15 mouse cellular contexts compared by ENCODE assay signal in the genomic region with DNA sequence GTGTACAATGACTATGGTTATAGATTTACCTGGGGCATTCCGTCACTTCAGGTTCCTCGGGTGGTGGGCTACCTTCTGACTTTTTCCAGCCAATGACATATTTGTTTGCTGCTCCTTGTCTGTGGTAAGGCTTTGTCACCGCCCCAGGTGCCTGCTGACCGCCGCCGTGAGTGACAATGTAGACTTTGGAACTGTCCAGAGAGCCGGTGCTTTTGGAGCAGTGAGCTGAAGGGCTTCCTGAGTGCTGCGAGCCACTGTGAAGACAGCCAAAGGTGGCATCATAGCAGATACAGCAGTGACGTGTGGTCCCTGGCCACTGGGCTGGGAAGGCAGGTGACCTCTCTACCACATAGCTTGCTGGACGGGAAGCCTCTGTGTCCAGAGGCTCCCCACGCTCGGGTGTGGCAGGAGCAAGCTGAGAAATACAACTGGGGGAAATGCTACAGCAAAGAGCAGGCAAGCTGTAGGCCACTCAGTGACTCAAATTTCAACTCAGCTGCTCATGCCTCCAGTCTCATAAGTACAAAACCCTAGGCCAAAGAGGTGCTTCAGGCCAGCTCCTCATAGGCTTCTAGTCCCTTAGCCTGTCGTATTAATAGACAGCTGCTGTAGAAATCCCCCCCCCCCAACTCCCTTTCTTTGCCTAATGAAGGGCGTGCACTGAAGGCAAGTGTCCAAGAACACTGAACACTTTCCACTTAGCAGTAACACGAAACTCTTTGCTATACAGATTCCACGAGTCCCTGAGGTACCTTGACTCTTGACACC.
DNase-seq lines count a peak whose midpoint lies in the region; ATAC-seq and TF ChIP-seq lines count a peak whose summit lies in the region.
"Had no signal": no experiment of that assay in that cellular context is flagged by ENCODE, and none has a peak within 500 bp of the region (broad histone marks: within the 10 kb centered on the region; RNA-seq: fewer than 3 reads in every experiment).

No protein-coding gene starts in this region.

- 80% methylated on average over 16 of the region's 16 CpGs for WGBS in kidney, embryonic 15.5 days
- WGBS in heart, embryonic 13.5 days: 55% methylated on average over 16 of the region's 16 CpGs
- WGBS in liver, postnatal 0 days (ENCODE audit: insufficient replicate concordance): 67% methylated on average over 16 of the region's 16 CpGs
- WGBS in forebrain, embryonic 14.5 days: 85% methylated on average over 16 of the region's 16 CpGs

- no peak overlapping the region for H3K4me3 ChIP-seq in kidney, embryonic 15.5 days (replicated peaks)
- no peak overlapping the region for H3K4me3 ChIP-seq in heart, embryonic 13.5 days
- H3K4me3 ChIP-seq in liver, postnatal 0 days (ENCODE audit: low read depth, low read length): no peak overlapping the region
- no peak overlapping the region for H3K4me3 ChIP-seq in forebrain, embryonic 14.5 days (ENCODE audit: low read depth, low read length)
- H3K4me3 ChIP-seq: embryonic facial prominence, embryonic 13.5 days; forebrain, embryonic 12.5 days; lung, embryonic 15.5 days; midbrain, embryonic 12.5 days had no signal

- no peaks in the 10 kb centered on the region for H3K27me3 ChIP-seq in kidney, embryonic 15.5 days
- H3K27me3 ChIP-seq in heart, embryonic 13.5 days (replicated peaks): no peaks in the 10 kb centered on the region
- no peaks in the 10 kb centered on the region for H3K27me3 ChIP-seq in liver, postnatal 0 days (ENCODE audit: insufficient read depth, low read length)
- H3K27me3 ChIP-seq in forebrain, embryonic 14.5 days (replicated peaks; ENCODE audit: control insufficient read depth, insufficient read depth, low read length): no peaks in the 10 kb centered on the region
- H3K27me3 ChIP-seq: embryonic facial prominence, embryonic 13.5 days; forebrain, embryonic 12.5 days; lung, embryonic 15.5 days had no signal

- intact Hi-C loops in left cerebral cortex, postnatal 36 days (cut with DNase I): no loop called here

- peaks cover 84% of the 10 kb centered on the region for H3K36me3 ChIP-seq in kidney, embryonic 15.5 days
- peaks cover 86% of the 10 kb centered on the region for H3K36me3 ChIP-seq in heart, embryonic 13.5 days
- 0 out of 2 replicates have a peak, but pooled peaks cover 3% of the 10 kb centered on the region for H3K36me3 ChIP-seq in liver, postnatal 0 days (replicated peaks; ENCODE audit: insufficient read depth, low read length)
- H3K36me3 ChIP-seq in forebrain, embryonic 14.5 days (ENCODE audit: control insufficient read depth, insufficient read depth, low read length): peaks cover 79% of the 10 kb centered on the region

- H3K27ac ChIP-seq in kidney, embryonic 15.5 days: no peak overlapping the region
- H3K27ac ChIP-seq in heart, embryonic 13.5 days (replicated peaks): peak overlapping the region; percentile 94
- no peak overlapping the region for H3K27ac ChIP-seq in liver, postnatal 0 days (ENCODE audit: low read depth)
- H3K27ac ChIP-seq in forebrain, embryonic 14.5 days (ENCODE audit: low read depth, low read length): no peak overlapping the region
- H3K27ac ChIP-seq: embryonic facial prominence, embryonic 13.5 days; forebrain, embryonic 12.5 days; lung, embryonic 15.5 days; midbrain, embryonic 12.5 days had no signal

- no peak for TF ChIP-seq CTCF in liver, postnatal 0 days (IDR thresholded peaks at IDR 0.05; ENCODE audit: low read depth)

- no peaks in the 10 kb centered on the region for H3K9me3 ChIP-seq in kidney, embryonic 15.5 days (replicated peaks)
- H3K9me3 ChIP-seq in heart, embryonic 13.5 days: no peaks in the 10 kb centered on the region
- H3K9me3 ChIP-seq in liver, postnatal 0 days (ENCODE audit: low read length): no peaks in the 10 kb centered on the region
- no peaks in the 10 kb centered on the region for H3K9me3 ChIP-seq in forebrain, embryonic 14.5 days (replicated peaks; ENCODE audit: control insufficient read depth, low read length)
- H3K9me3 ChIP-seq: embryonic facial prominence, embryonic 13.5 days; forebrain, embryonic 12.5 days; lung, embryonic 15.5 days; midbrain, embryonic 12.5 days had no signal

- TF ChIP-seq EP300 in liver, postnatal 0 days (IDR thresholded peaks at IDR 0.05; ENCODE audit: low read depth): no peak

- peak; percentile 13 to 30 for DNase-seq in kidney, postnatal 36 days
- DNase-seq in heart, adult 8-10 months (ENCODE audit: low spot score): peak; percentile 20
- peak; percentile 51 for DNase-seq in liver, postnatal 0 days
- DNase-seq in left cerebral cortex, postnatal 36 days (ENCODE audit: low spot score in 2 of 2): no peak
- DNase-seq in forebrain, embryonic 14.5 days (ENCODE audit: low spot score): no peak
- DNase-seq: cerebellum, adult 11 months; thymus, adult 18-20 months had no signal

- H3K4me1 ChIP-seq in kidney, embryonic 15.5 days: 0 out of 2 replicates have a peak, but pooled peaks cover 3% of the 10 kb centered on the region
- peaks cover 64% of the 10 kb centered on the region for H3K4me1 ChIP-seq in heart, embryonic 13.5 days
- H3K4me1 ChIP-seq in liver, postnatal 0 days (ENCODE audit: insufficient read depth): peaks cover 8% of the 10 kb centered on the region
- no peaks in the 10 kb centered on the region for H3K4me1 ChIP-seq in forebrain, embryonic 14.5 days (ENCODE audit: control insufficient read depth, insufficient read depth, low read length)

- no peak overlapping the region for H3K4me2 ChIP-seq in kidney, embryonic 15.5 days
- H3K4me2 ChIP-seq in heart, embryonic 13.5 days: peak overlapping the region; percentile 41
- H3K4me2 ChIP-seq in liver, postnatal 0 days (ENCODE audit: low read depth, low read length): no peak overlapping the region
- no peak overlapping the region for H3K4me2 ChIP-seq in forebrain, embryonic 14.5 days (ENCODE audit: low read length)
- H3K4me2 ChIP-seq: embryonic facial prominence, embryonic 13.5 days; forebrain, embryonic 12.5 days; lung, embryonic 15.5 days; midbrain, embryonic 12.5 days had no signal

- no peak overlapping the region for H3K9ac ChIP-seq in kidney, embryonic 15.5 days
- peak overlapping the region; percentile 70 for H3K9ac ChIP-seq in heart, embryonic 13.5 days
- H3K9ac ChIP-seq in liver, postnatal 0 days (replicated peaks): no peak overlapping the region
- no peak overlapping the region for H3K9ac ChIP-seq in forebrain, embryonic 14.5 days (ENCODE audit: low read length)
- H3K9ac ChIP-seq: embryonic facial prominence, embryonic 13.5 days; forebrain, embryonic 12.5 days; lung, embryonic 15.5 days; midbrain, embryonic 12.5 days had no signal

- ATAC-seq in kidney, embryonic 15.5 days (replicated peaks; ENCODE audit: low FRiP score): no peak
- no peak for ATAC-seq in heart, embryonic 13.5 days (ENCODE audit: extremely low read depth, insufficient number of reproducible peaks, low FRiP score, low TSS enrichment)
- ATAC-seq in liver, postnatal 0 days: peak; percentile 89
- ATAC-seq in forebrain, embryonic 14.5 days: no peak
- ATAC-seq: CD4-positive, CD25-positive, alpha-beta regulatory T cell, adult 4 months; intestine, embryonic 16.5 days had no signal

Comparison
In these comparisons a context has a peak if more than half of its experiments do, and no peak if none do; other contexts are left out.
1. DNase-seq: peak in kidney, postnatal 36 days (2 of 2), heart, adult 8-10 months (single experiment) and liver, postnatal 0 days (single experiment); none in left cerebral cortex, postnatal 36 days (0 of 2) and forebrain, embryonic 14.5 days (single experiment).